Mouse (Mus musculus) heart, postnatal 0 days (tissue): ENCODE measurements at regions not wholly inside any gene's neighbourhood (a gene's known extent, or its start where the extent isn't known, plus 50 kb on each side); places are given as distances from the start of the nearest gene placed in this dataset.

ENCODE experiments used
- ATAC-seq: fragments of 200-750 bp; cut with Nextera tagmentation; 2 replicates; pipeline ENCODE4 v1.8.0; 2017; ENCODE audit warnings: low read depth, moderate number of reproducible peaks, moderate library complexity; ENCODE audit not compliant: insufficient read depth
- DNase-seq: peaks from one replicate; pipeline ENCODE4 v3.0.0-alpha.2; 2016; ENCODE audit warnings: low spot score
- H3K27ac ChIP-seq: fragments of 300-500 bp; sonication (generic); 2 replicates; pipeline ENCODE4 v1.5.1; 2014; ENCODE audit warnings: low read depth, mild to moderate bottlenecking
- H3K27me3 ChIP-seq: fragments of 300-500 bp; sonication (generic); 2 replicates; pipeline ENCODE4 v1.6.1; 2014; ENCODE audit warnings: low read length, mixed read lengths; ENCODE audit not compliant: control insufficient read depth, insufficient read depth
- H3K36me3 ChIP-seq: fragments of 300-500 bp; sonication (generic); replicated peaks from 2 replicates; pipeline ENCODE4 v1.6.1; 2014; ENCODE audit warnings: low read length, mixed read lengths; ENCODE audit not compliant: control insufficient read depth, insufficient read depth
- H3K4me1 ChIP-seq: fragments of 300-500 bp; sonication (generic); 2 replicates; pipeline ENCODE4 v1.6.1; 2014; ENCODE audit warnings: antibody characterized with exemption; ENCODE audit not compliant: control insufficient read depth, insufficient read depth
- H3K4me2 ChIP-seq: fragments of 300-500 bp; sonication (generic); 2 replicates; pipeline ENCODE4 v1.6.1; 2014; ENCODE audit warnings: low read depth, mild to moderate bottlenecking, low read length, moderate library complexity
- H3K4me3 ChIP-seq: fragments of 300-500 bp; sonication (generic); 2 replicates; pipeline ENCODE4 v1.5.1; 2014; ENCODE audit warnings: low read depth, low read length
- H3K9ac ChIP-seq: fragments of 300-500 bp; sonication (generic); replicated peaks from 2 replicates; pipeline ENCODE4 v1.6.1; 2014; ENCODE audit warnings: low read depth, low read length, mixed read lengths
- H3K9me3 ChIP-seq: fragments of 300-500 bp; sonication (generic); replicated peaks from 2 replicates; pipeline ENCODE4 v1.6.1; 2016; ENCODE audit warnings: low read length; ENCODE audit not compliant: control insufficient read depth
- CTCF ChIP-seq: IDR thresholded peaks from 2 replicates; pipeline ENCODE4 v1.5.1; 2016; ENCODE audit warnings: antibody characterized with exemption, control low read depth, low read depth
- EP300 ChIP-seq: IDR thresholded peaks from 2 replicates; pipeline ENCODE4 v1.6.1; 2016; ENCODE audit warnings: antibody characterized with exemption, low read depth
- WGBS: fragments of 180-500 bp; shearing (Covaris S2); extraction: QIAGEN DNeasy Blood & Tissue Kit; methylation state at CpG from one replicate; pipeline ENCODE4 v1.1.7; 2014; 5-methylcytosine and 5-hydroxymethylcytosine counted together

GRCm38 (mm10) chr11:57432299-57432698, 86.1 kb downstream of the Fam114a2 start:
- Histone ChIP-seq H3K9me3 (no peaks in the 10 kb centered on the region), H3K27me3 (no peaks in the 10 kb centered on the region), H3K27ac (no peak overlapping the region), H3K4me3 (no peak overlapping the region), H3K4me2 (no peak overlapping the region), H3K36me3 (no peaks in the 10 kb centered on the region), H3K4me1 (no peaks in the 10 kb centered on the region), H3K9ac (no peak overlapping the region)
- ATAC-seq: no peak
- WGBS: 44% methylated on average over 1 of the region's 1 CpGs
- DNase-seq: no peak
- TF ChIP-seq EP300 (no peak), CTCF (no peak)

GRCm38 (mm10) chr11:57431886-57432285, 86.5 kb downstream of the Fam114a2 start:
- Histone ChIP-seq H3K27ac (no peak overlapping the region), H3K4me3 (no peak overlapping the region), H3K9me3 (no peaks in the 10 kb centered on the region), H3K9ac (no peak overlapping the region), H3K36me3 (no peaks in the 10 kb centered on the region), H3K4me1 (no peaks in the 10 kb centered on the region), H3K27me3 (no peaks in the 10 kb centered on the region), H3K4me2 (no peak overlapping the region)
- ATAC-seq (no peak), DNase-seq (no peak)
- TF ChIP-seq EP300: no peak
- no peak for TF ChIP-seq CTCF

GRCm38 (mm10) chr11:57426046-57426805, 92.2 kb downstream of the Fam114a2 start:
- DNase-seq (no peak), ATAC-seq (no peak)
- Histone ChIP-seq H3K9ac (no peak overlapping the region), H3K36me3 (no peaks in the 10 kb centered on the region), H3K4me1 (no peaks in the 10 kb centered on the region), H3K4me3 (no peak overlapping the region), H3K27me3 (no peaks in the 10 kb centered on the region), H3K27ac (no peak overlapping the region), H3K4me2 (no peak overlapping the region), H3K9me3 (no peaks in the 10 kb centered on the region)
- WGBS: 57% methylated on average over 12 of the region's 12 CpGs
- TF ChIP-seq CTCF: peak; percentile 31
- TF ChIP-seq EP300: no peak

- Histone ChIP-seq H3K9ac (no peak overlapping the region), H3K4me2 (no peak overlapping the region), H3K4me1 (no peaks in the 10 kb centered on the region), H3K27ac (no peak overlapping the region), H3K9me3 (no peaks in the 10 kb centered on the region), H3K4me3 (no peak overlapping the region), H3K36me3 (no peaks in the 10 kb centered on the region), H3K27me3 (no peaks in the 10 kb centered on the region)
- WGBS: 75% methylated on average over 6 of the region's 6 CpGs
- ATAC-seq (no peak), DNase-seq (no peak)
- TF ChIP-seq EP300: no peak
- no peak for TF ChIP-seq CTCF
Observed at GRCm38 (mm10) chr11:57419416-57419815, 99.0 kb downstream of the Fam114a2 start.

GRCm38 (mm10) chr11:57416011-57416410, 102.4 kb downstream of the Fam114a2 start:
- no peak for DNase-seq
- no peak overlapping the region for H3K4me2 ChIP-seq
- no peak for TF ChIP-seq CTCF
- TF ChIP-seq EP300: no peak
- ATAC-seq: no peak
- H3K4me3 ChIP-seq: no peak overlapping the region
- no peak overlapping the region for H3K27ac ChIP-seq
- no peaks in the 10 kb centered on the region for H3K4me1 ChIP-seq
- WGBS: 86% methylated on average over 11 of the region's 11 CpGs
- H3K9me3 ChIP-seq: no peaks in the 10 kb centered on the region
- no peak overlapping the region for H3K9ac ChIP-seq
- no peaks in the 10 kb centered on the region for H3K27me3 ChIP-seq
- H3K36me3 ChIP-seq: no peaks in the 10 kb centered on the region

- H3K4me3 ChIP-seq: no peak overlapping the region
- no peaks in the 10 kb centered on the region for H3K36me3 ChIP-seq
- no peak overlapping the region for H3K4me2 ChIP-seq
- ATAC-seq (no peak), DNase-seq (no peak)
- no peak overlapping the region for H3K9ac ChIP-seq
- no peaks in the 10 kb centered on the region for H3K9me3 ChIP-seq
- TF ChIP-seq CTCF (no peak), EP300 (no peak)
- 59% methylated on average over 5 of the region's 5 CpGs for WGBS
- H3K27ac ChIP-seq: no peak overlapping the region
- no peaks in the 10 kb centered on the region for H3K27me3 ChIP-seq
- H3K4me1 ChIP-seq: no peaks in the 10 kb centered on the region
Observed at GRCm38 (mm10) chr11:57415167-57415566, 103.2 kb downstream of the Fam114a2 start.
